Mouse (Mus musculus): ENCODE data around the gene Ppid. TPM values are rescaled to one million over a fixed set of nuclear protein-coding genes. Genes with fewer than 3 reads are reported as not detected.
A peak's percentile ranks its signal among the peaks of the same experiment; 100 is the strongest.

Gene Ppid
- total RNA-seq (2017), result 99.2 to 136 TPM (median 131 TPM) in 3 replicates

- ATAC-seq (replicated peaks; ENCODE audit: insufficient number of reproducible peaks, low FRiP score, low TSS enrichment, poor library complexity, severe bottlenecking), result peak; percentile 90
Measured at GRCm38 (mm10) chr3:79590863-79591792, at the start of gene Ppid. TSS of gene Ppid (plus strand) at chr3:79591342.

- ATAC-seq (replicated peaks; ENCODE audit: insufficient number of reproducible peaks, low FRiP score, low TSS enrichment, poor library complexity, severe bottlenecking), result peak; percentile 81
Measured at GRCm38 (mm10) chr3:79542585-79542984, 48.6 kb upstream of the Ppid start.

GRCm38 (mm10) chr3:79548681-79549437 lies 42.3 kb upstream of the Ppid start:
- ATAC-seq (replicated peaks; ENCODE audit: insufficient number of reproducible peaks, low FRiP score, low TSS enrichment, poor library complexity, severe bottlenecking), result no peak

GRCm38 (mm10) chr3:79549751-79550393 lies 41.3 kb upstream of the Ppid start:
- ATAC-seq (replicated peaks; ENCODE audit: insufficient number of reproducible peaks, low FRiP score, low TSS enrichment, poor library complexity, severe bottlenecking), result no peak

- no peak for ATAC-seq (replicated peaks; ENCODE audit: insufficient number of reproducible peaks, low FRiP score, low TSS enrichment, poor library complexity, severe bottlenecking)
Measured at GRCm38 (mm10) chr3:79551826-79552552, 39.2 kb upstream of the Ppid start.

- ATAC-seq (replicated peaks; ENCODE audit: insufficient number of reproducible peaks, low FRiP score, low TSS enrichment, poor library complexity, severe bottlenecking), result no peak
Measured at GRCm38 (mm10) chr3:79553779-79554178, 37.4 kb upstream of the Ppid start.

GRCm38 (mm10) chr3:79555061-79555460 lies 36.1 kb upstream of the Ppid start:
- ATAC-seq (replicated peaks; ENCODE audit: insufficient number of reproducible peaks, low FRiP score, low TSS enrichment, poor library complexity, severe bottlenecking), result no peak

GRCm38 (mm10) chr3:79559021-79559772 lies 31.9 kb upstream of the Ppid start:
- no peak for ATAC-seq (replicated peaks; ENCODE audit: insufficient number of reproducible peaks, low FRiP score, low TSS enrichment, poor library complexity, severe bottlenecking)

- no peak for ATAC-seq (replicated peaks; ENCODE audit: insufficient number of reproducible peaks, low FRiP score, low TSS enrichment, poor library complexity, severe bottlenecking)
Measured at GRCm38 (mm10) chr3:79559773-79560045, 31.4 kb upstream of the Ppid start.

- no peak for ATAC-seq (replicated peaks; ENCODE audit: insufficient number of reproducible peaks, low FRiP score, low TSS enrichment, poor library complexity, severe bottlenecking)
Measured at GRCm38 (mm10) chr3:79560555-79560954, 30.6 kb upstream of the Ppid start.

- 0 out of 2 replicates have a peak, but pooled peaks have one; percentile 46 for ATAC-seq (replicated peaks; ENCODE audit: insufficient number of reproducible peaks, low FRiP score, low TSS enrichment, poor library complexity, severe bottlenecking)
Measured at GRCm38 (mm10) chr3:79561784-79562715, 29.1 kb upstream of the Ppid start.

GRCm38 (mm10) chr3:79563511-79563910 lies 27.6 kb upstream of the Ppid start:
- no peak for ATAC-seq (replicated peaks; ENCODE audit: insufficient number of reproducible peaks, low FRiP score, low TSS enrichment, poor library complexity, severe bottlenecking)

GRCm38 (mm10) chr3:79564875-79565606 lies 26.1 kb upstream of the Ppid start:
- no peak for ATAC-seq (replicated peaks; ENCODE audit: insufficient number of reproducible peaks, low FRiP score, low TSS enrichment, poor library complexity, severe bottlenecking)

GRCm38 (mm10) chr3:79566716-79567691 lies 24.1 kb upstream of the Ppid start:
- ATAC-seq (replicated peaks; ENCODE audit: insufficient number of reproducible peaks, low FRiP score, low TSS enrichment, poor library complexity, severe bottlenecking), result no peak

GRCm38 (mm10) chr3:79567703-79568362 lies 23.3 kb upstream of the Ppid start, which contains the start of gene Fnip2:
TSS of gene Fnip2 (minus strand) at chr3:79567796.
- peak; percentile 85 for ATAC-seq (replicated peaks; ENCODE audit: insufficient number of reproducible peaks, low FRiP score, low TSS enrichment, poor library complexity, severe bottlenecking)

Data from monocyte, adult 5-6 weeks (primary cell).